Mouse (Mus musculus) C2C12 (cell line): ENCODE measurements around the gene Tex101.

Experiments
- CEBPB ChIP-seq: IDR thresholded peaks from one replicate; pipeline ENCODE4 v1.6.1; 2011; ENCODE audit warnings: low read depth, mild to moderate bottlenecking, control low read depth, moderate library complexity
- CTCF ChIP-seq: IDR thresholded peaks from one replicate; pipeline ENCODE4 v1.5.1; 2011; ENCODE audit not compliant: control insufficient read depth, insufficient read depth, insufficient read length
- MAX ChIP-seq: IDR thresholded peaks from one replicate; pipeline ENCODE4 v1.6.1; 2011; ENCODE audit warnings: mild to moderate bottlenecking, control low read depth
- USF1 ChIP-seq: IDR thresholded peaks from one replicate; pipeline ENCODE4 v1.6.1; 2011; ENCODE audit warnings: low read depth, mild to moderate bottlenecking, control low read depth, moderate library complexity

DNA sequence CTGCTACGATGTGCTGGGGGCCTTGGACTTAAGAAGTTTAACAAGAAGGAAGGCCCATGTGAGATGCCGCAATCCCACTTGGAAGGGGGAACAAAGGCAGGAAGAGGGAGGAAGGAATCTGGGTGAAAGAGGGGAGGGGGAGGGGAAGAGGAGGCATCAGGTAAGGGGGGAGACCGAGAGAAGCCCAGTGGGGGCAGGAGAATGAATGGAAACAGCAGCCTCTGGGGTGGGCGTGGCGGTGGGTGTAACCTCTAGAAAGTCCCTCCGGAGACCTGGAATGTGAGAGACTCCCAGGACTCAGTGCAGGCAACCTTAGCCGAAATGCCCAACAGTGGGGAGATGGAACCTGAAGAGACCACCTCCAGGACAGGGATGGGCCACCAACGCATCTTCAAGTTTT, 12.2 kb downstream of the Tex101 start:
- TF ChIP-seq MAX (no peak), CTCF (no peak), CEBPB (no peak), USF1 (no peak)
